Mouse (Mus musculus) ovary, postnatal 10 days (tissue): ENCODE results near the gene Zfhx3.

Experiments used
- DNase-seq: peaks from one replicate; pipeline ENCODE4 v3.0.0; 2022; ENCODE audit warnings: low spot score

Zfhx3 gene

GRCm38 (mm10) chr8:108798012-108798411 lies 855.6 kb downstream of the Zfhx3 start:
- DNase-seq: peak; percentile 84

- DNase-seq: no peak
These were observed 856.8 kb downstream of the Zfhx3 start for GRCm38 (mm10) chr8:108799250-108799649.

- no peak for DNase-seq
These were observed 857.9 kb downstream of the Zfhx3 start for GRCm38 (mm10) chr8:108800357-108800756.

GRCm38 (mm10) chr8:108803017-108803416 lies 860.6 kb downstream of the Zfhx3 start:
- DNase-seq: no peak

- no peak for DNase-seq
These were observed 869.2 kb downstream of the Zfhx3 start for GRCm38 (mm10) chr8:108811694-108812093.

GRCm38 (mm10) chr8:108813375-108813774 lies 870.9 kb downstream of the Zfhx3 start:
- DNase-seq: no peak

GRCm38 (mm10) chr8:108819271-108819671 lies 876.8 kb downstream of the Zfhx3 start:
- DNase-seq: no peak

GRCm38 (mm10) chr8:108819826-108820225 lies 877.4 kb downstream of the Zfhx3 start:
- no peak for DNase-seq

GRCm38 (mm10) chr8:108820634-108821033 lies 878.2 kb downstream of the Zfhx3 start:
- DNase-seq: no peak

GRCm38 (mm10) chr8:108822841-108823266 lies 880.4 kb downstream of the Zfhx3 start:
- no peak for DNase-seq

- DNase-seq: no peak
These were observed 881.6 kb downstream of the Zfhx3 start for GRCm38 (mm10) chr8:108824049-108824448.

- no peak for DNase-seq
These were observed 884.0 kb downstream of the Zfhx3 start for GRCm38 (mm10) chr8:108826414-108826813.

- DNase-seq: no peak
These were observed 885.0 kb downstream of the Zfhx3 start for GRCm38 (mm10) chr8:108827428-108827827.

- no peak for DNase-seq
These were observed 886.9 kb downstream of the Zfhx3 start for GRCm38 (mm10) chr8:108829305-108829717.

GRCm38 (mm10) chr8:108835143-108835542 lies 892.7 kb downstream of the Zfhx3 start:
- no peak for DNase-seq

GRCm38 (mm10) chr8:108837788-108838187 lies 895.3 kb downstream of the Zfhx3 start:
- DNase-seq: no peak

- no peak for DNase-seq
These were observed 896.3 kb downstream of the Zfhx3 start for GRCm38 (mm10) chr8:108838761-108839160.

- DNase-seq: no peak
These were observed 899.9 kb downstream of the Zfhx3 start for GRCm38 (mm10) chr8:108842307-108842706.

GRCm38 (mm10) chr8:108846174-108846573 lies 903.7 kb downstream of the Zfhx3 start:
- DNase-seq: no peak

GRCm38 (mm10) chr8:108846827-108847226 lies 904.4 kb downstream of the Zfhx3 start:
- no peak for DNase-seq

- DNase-seq: no peak
These were observed 904.9 kb downstream of the Zfhx3 start for GRCm38 (mm10) chr8:108847356-108847755.

GRCm38 (mm10) chr8:108848484-108848883 lies 906.0 kb downstream of the Zfhx3 start:
- no peak for DNase-seq

- DNase-seq: no peak
These were observed 910.6 kb downstream of the Zfhx3 start for GRCm38 (mm10) chr8:108853028-108853427.

GRCm38 (mm10) chr8:108854444-108855102 lies 912.1 kb downstream of the Zfhx3 start:
- DNase-seq: no peak
